Mouse (Mus musculus): ENCODE data around the gene Gpatch8.

Gene Gpatch8

DNA sequence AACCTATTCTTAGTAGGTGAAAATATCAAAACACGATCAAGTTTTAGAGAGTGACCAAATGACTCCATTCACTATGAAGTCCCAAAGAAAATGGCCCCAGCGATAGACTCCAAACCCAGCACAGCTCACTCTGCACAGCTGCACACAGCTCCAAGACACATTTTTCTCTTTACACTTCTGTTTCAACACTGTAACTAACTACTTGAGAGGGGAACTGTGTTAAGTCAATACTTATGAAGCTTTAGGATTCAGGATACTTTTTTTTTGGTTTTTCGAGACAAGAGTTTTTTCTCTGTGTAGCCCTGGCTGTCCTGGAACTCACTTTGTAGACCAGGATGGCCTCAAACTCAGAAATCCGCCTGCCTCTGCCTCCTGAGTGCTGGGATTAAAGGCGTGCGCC is 61.1 kb downstream of the Gpatch8 start:
- DNase-seq = no peak

GRCm38 (mm10) chr11:102494063-102494650 is 62.0 kb downstream of the Gpatch8 start:
- no peak for DNase-seq

DNA sequence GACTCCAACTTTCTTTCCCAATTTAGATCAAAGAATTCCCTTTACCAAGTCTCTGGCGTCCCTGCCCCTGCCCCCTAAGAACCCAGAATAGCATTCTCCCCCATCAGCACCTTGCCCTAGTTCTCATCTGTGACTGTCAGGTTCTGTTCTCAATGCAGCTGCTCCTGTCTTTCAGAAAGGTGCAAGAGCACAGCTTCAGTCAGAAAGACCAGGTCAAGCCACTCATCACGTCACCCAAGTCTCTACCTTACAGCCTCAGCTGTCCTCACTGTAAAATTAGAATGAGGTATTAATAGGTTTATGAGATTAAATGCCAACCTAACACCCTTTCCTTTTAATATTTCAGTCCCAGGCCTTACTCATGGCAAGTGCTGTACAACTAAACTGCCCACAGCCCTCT is 63.0 kb downstream of the Gpatch8 start:
- no peak for DNase-seq

- DNase-seq = no peak
Measured at GRCm38 (mm10) chr11:102487901-102488300, 68.3 kb downstream of the Gpatch8 start.

DNA sequence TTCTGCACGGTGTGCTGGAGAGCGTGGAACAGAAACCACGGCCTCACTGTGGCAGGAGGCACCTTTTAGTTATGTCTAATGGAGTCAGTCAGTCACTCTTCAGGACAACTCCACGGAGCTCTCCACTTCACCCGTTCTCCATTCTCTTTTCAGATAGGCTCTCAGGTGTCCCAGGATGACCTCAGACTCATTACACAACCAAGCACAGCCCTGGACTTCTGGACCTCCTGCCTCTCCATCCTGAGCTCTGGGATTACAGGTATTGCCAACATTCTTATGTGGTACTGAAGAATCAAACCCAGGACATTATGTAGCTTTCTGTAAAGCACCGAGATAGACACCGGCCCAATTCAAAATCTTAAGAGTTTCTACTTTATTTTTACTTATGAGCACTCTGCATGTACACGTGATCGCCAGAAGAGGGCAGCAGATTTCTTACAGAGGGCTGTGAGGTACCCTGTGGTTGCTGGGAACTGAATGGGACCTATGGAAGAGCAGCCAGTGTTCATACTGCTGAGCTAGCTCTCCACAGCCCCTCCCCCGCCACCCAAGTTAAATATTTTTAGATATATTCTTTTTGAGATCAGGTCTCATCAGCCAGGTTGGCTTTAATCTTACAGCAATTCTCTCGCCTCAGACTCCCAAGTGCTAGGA is 69.3 kb downstream of the Gpatch8 start:
- peak; percentile 70 to 72 for DNase-seq

DNA sequence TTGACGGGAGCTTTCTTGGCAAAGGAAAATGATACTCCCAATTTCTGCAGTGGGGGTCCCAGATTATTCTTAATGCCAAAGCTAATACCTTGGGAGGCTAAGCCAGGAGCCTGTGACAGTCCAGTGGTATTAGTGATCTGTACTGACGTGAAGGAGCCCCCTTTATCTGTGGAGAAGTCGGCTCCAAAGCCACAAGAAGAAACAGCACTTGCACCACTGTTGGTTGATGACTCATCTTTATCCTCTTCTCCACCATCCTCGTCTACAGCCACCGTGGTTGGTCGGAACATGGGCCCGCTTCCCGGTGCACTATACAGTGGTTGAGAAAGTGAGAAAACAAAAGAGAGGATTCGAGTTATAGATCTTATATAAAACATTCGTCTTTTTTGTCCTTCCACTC is 74.4 kb downstream of the Gpatch8 start:
- DNase-seq = no peak

DNA sequence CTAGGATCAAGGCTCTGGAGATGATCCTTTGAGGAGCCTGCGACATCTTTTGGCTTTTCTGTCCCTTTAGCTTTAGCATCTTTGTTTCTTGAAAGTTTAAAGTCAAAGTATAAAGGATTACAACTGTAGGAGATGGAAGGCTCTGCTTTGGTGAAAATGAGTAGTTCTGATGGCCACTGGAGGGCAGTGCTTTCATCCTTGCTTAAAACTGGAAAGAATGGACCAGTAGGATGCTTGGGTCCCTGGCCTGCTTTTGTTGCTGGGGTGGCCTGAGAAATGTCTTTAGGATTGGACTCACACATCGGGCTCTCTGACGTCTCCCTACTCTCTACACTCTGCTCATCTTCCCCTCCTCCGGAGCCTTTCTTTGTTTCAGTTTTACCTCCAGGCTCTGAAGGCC is 75.3 kb downstream of the Gpatch8 start:
- no peak for DNase-seq

DNA sequence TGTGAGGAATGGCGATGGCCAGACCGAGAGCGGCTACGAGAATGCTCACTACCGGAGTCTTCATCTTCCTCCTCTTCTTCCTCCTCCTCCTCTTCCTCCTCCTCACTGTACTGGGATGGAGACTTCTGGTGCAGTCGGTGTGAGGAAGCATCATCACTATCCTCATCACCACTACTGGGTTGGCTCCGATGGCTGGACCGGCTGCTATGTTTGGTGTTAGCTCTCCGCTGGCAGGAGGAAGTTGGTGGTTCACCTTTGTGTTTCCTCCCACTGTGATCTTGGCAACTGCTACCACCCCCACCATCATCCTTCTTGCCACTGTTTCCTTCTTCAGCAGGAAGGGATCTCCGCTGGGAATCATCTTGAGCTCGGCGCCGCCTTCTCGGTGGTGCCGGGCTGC is 76.1 kb downstream of the Gpatch8 start:
- DNase-seq = no peak

DNA sequence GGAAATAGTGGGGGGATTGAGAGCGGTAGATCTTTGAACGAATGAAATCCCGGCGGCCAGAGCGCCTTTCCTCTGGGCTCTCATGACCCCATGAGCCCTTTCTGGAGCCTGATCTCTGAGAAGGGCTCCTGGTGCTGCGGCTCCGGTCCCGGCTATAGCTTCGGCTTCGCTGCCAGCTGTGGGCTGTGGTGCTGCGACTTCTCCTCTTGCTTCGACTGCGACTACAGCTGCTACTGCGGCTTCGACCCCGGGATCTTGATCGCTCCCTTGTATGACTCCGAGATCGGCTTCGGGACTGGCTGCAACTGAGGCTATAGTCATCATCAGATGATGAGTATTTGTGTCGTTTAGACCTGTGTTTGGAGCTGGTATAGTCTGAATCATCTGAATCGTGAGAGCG is 76.6 kb downstream of the Gpatch8 start:
- DNase-seq = no peak

DNA sequence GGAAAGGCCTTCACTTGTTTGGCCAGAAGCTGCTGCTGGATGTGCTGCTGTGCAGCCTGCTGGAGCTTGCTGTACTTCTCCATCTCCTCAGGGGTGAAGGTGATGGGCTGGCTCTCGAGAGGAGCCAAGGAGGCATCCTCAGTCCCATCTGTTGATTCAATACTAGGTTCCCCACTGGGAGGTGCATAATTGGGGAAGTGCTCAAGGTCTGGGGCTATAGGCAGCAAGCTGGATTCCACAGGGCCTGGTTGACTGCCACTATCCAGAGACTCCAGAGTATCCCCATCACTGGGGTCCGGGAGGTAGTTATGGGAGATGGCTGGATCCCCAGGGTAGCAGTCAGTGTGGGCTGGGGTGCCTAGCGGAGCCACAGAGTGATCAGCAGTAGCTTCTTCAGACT is 77.5 kb downstream of the Gpatch8 start:
- DNase-seq = no peak

- DNase-seq = no peak
Measured at GRCm38 (mm10) chr11:102475027-102475426, 81.2 kb downstream of the Gpatch8 start.

DNA sequence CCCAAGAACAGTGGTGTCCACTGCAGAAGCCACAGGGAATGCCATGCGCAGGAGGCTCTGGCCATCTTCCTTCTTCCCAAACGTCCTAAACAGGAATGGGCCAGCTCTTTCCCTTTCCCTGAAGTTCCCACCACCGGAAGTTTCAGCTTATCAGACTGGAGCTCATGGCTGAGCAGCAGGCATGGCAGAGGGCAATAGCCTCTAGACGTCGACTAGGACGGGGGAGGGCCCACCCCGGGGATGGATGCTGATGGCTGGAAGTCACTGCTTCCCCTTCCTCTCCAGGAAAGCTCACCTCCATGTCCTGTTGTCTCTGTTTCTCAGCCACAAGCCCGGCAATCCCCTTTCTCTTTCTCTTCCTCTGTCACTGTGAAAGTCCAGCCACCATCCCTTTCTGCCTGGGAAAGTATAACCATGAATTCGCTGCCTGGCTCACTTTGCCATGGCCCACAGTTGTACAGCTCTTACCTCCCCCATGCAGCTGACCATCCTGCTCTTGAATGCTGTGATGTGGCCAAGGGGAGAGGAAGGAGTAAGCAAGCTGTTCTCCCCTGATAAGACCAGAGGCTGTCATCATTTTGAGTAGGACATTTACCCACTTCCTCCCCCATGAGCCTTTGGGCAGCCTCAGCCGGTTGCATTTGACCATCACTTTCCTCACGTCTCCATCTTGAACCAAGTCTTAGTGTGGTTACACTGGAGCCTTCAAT is 86.4 kb downstream of the Gpatch8 start, which contains the start of gene Itga2b:
Itga2b (minus strand) TSS at position 475 of the 710 bp plus-strand sequence.
- DNase-seq = no peak

DNA sequence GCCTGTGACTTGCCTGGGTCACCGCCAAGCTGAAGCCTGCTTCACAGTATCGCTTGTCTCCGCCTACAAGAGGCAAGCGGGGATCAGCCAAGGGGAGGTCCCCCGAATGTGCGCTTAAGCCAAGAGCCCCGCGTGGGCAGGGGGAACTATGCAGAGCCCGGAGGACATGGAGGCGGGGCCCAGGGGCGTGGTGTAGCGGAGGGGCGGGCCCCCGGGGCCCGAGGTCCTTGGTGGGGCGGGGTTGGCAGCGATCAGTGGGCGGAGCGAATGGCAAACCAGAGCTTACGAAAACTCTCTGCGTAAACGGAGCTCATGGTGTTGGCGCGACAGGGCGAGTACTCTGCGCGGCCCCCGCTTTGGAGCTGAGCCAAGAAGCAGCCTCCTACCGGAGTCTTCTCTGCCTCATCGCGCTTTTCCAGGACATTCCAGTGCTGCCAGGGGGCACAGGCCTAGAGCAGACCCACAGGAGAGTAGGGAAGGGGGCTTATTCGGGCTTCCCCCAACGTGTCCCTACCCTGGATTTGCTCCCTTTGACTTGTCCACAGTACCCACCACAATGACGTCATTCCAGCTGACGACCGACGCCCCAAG is 89.1 kb downstream of the Gpatch8 start:
- DNase-seq = peak; percentile 93 to 94

GRCm38 (mm10) chr11:102465713-102466436 is 90.3 kb downstream of the Gpatch8 start:
- DNase-seq = peak; percentile 41 to 63

- no peak for DNase-seq
Measured at GRCm38 (mm10) chr11:102464901-102465300, 91.3 kb downstream of the Gpatch8 start.

DNA sequence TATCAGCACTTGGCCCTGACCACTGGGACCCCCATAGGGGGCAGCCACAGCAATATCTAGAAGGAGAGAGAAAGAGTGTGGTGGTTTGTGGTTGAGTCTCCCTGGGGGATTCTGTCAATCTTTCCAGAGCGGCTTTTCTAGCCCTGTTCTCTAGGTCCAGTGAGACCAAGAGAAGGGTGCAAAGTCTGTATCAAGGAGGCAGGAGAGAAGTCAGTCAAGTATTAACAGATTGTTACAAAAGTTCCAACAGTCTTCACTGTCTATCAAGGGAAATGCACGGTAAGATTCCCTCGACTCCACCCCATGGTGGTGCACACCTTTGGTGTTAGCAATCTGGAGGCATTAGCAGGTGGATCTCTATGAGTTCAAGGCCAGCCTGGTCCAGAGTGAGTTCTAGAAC is 94.4 kb downstream of the Gpatch8 start:
- DNase-seq = no peak

DNA sequence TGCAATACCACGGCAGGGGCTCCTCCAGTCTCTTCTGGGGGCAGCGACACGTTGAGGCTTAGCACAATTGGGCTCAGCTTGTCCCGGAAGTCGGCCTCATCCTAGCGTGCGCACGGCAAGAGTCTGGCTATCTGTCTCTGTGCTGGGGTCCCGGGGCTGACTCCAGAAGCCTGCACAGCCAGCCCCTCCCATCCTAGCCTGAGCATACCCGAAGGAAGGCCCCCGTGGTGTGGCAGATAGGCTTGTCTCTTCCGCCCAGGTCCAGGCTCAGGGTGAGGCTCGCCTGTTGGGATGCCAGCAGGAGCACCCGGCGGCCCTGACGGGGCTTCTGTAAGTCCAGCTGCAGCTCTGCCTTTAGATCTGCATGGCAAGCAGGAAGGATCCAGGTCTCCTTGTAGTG is 95.7 kb downstream of the Gpatch8 start:
- no peak for DNase-seq

DNA sequence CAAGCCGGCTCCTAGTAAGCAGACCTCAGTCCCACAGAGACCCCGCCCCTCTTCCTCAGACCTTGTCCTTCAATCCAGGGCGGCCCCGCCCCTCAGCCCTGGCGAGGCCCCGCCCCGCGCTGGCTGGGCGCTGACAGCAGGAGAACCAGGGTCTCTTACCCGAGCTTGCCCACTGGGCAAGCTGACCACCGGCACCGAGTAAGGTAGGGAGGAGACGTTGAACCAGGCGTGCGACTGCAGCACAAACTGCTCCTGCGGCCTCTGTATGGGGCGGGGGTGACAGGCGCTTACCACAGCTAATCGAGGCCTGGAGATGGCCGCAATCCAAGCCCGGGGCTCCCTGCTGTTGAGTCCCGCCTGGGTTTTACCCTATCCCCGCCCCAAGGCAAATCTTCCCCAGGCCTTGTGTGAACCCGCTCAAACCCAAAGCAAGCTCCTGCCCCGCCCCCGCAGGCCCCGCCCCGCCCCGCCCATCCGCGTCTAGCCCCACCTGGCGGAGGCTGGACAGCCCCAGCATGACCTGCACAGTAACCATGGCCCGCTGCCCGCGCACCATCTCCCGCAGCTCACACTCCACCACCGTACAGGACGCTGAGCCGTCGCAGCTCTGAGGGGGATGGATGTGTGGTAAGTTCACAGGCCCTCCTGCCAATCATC is 100.3 kb downstream of the Gpatch8 start:
- DNase-seq = peak; percentile 75 to 76

GRCm38 (mm10) chr11:102453131-102453530 is 103.1 kb downstream of the Gpatch8 start:
- no peak for DNase-seq

DNA sequence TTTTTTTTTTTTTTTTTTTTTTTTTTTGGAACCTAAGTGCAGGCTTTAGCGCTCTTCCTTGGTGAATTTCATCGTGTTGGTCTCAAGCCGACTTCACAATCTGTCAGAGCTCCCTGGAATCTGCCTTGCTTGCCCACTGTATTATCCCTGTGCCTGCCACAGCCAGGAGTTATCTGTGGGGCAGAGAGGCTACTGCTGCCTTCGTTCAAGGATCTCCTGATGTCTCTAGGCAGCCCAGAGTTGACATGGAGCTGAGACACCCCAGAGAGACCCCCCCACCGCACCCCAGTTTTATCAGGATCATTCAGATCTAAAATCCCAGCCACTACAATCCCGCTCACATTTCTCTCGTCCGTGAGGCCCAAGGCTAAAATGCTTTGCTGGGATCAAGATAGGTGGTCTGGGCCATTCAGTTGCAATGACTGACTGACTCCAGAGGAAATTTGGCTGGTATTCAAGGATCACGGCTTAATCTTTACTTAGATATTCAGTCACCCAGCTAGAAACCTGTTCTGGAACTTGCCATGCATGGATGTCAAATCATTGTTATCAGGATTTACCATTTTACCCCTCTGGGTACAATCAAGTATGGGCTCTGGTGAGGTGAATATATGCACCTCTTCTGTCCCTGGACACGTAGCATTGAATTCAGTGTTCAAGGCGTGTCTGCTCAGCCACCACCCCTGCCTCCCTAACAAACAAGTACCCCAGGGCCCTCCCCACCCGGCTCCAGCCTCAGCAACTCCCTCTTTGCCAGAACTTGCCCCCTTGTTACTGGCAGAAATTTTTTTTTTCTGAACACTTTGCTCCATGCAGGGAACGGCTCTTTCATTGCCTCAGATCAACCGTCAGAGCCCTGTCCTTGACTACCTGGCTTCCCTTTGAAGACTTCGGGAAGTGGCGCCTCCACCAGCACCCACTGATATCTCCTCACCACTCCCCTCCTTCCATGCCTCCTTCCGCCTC is 106.9 kb downstream of the Gpatch8 start:
- peak; percentile 50 to 66 for DNase-seq

DNA sequence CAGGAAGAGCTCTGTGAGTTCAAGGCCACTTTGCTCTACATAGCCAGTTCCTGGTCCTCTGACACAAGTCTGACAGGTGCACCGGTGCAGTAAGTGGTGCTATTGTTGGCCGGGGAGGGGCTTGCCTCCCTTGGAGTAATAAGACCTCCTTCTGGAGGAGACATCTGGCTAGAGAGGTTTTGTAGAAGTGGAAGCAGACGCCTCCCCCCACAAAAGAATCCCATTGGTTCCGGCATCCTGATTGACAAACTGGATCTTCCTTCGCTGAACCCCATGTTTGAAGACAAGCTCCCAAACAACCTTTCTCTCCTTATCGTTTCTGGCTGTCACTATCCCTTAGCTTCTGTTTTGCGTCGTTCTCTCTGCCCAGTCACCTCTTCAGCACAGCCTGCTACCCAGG is 107.9 kb downstream of the Gpatch8 start:
- DNase-seq = peak; percentile 42 to 47
